Mouse (Mus musculus) heart, embryonic 12.5 days (tissue): ENCODE data around the gene 1700017B05Rik. TPM values are rescaled to one million over a fixed set of nuclear protein-coding genes. Genes with fewer than 3 reads are reported as not detected.
"Not testable (repeated sequence)": the region's sequence is repeated elsewhere in the genome, so short reads cannot be mapped to it uniquely, and the experiment has no call there.

ENCODE experiments used
- ATAC-seq: fragments of 200-750 bp; cut with Nextera tagmentation; 2 replicates; pipeline ENCODE4 v1.8.0; 2017; ENCODE audit warnings: moderate TSS enrichment, moderate library complexity; ENCODE audit not compliant: insufficient number of reproducible peaks, low FRiP score
- H3K27ac ChIP-seq: fragments of 300-500 bp; sonication (generic); 2 replicates; pipeline ENCODE4 v1.5.1; 2016; ENCODE audit warnings: mild to moderate bottlenecking, moderate library complexity; ENCODE audit not compliant: poor library complexity, severe bottlenecking
- H3K27me3 ChIP-seq: fragments of 300-500 bp; sonication (generic); replicated peaks from 2 replicates; pipeline ENCODE4 v1.6.1; 2016; ENCODE audit warnings: mild to moderate bottlenecking, moderate library complexity
- H3K36me3 ChIP-seq: fragments of 300-500 bp; sonication (generic); 2 replicates; pipeline ENCODE4 v1.6.1; 2016; ENCODE audit warnings: mild to moderate bottlenecking, moderate library complexity
- H3K4me1 ChIP-seq: fragments of 300-500 bp; sonication (generic); replicated peaks from 2 replicates; pipeline ENCODE4 v1.6.1; 2016; ENCODE audit warnings: mild to moderate bottlenecking
- H3K4me2 ChIP-seq: fragments of 300-500 bp; sonication (generic); 2 replicates; pipeline ENCODE4 v1.6.1; 2016; ENCODE audit warnings: mild to moderate bottlenecking, moderate library complexity
- H3K4me3 ChIP-seq: fragments of 300-500 bp; sonication (generic); 2 replicates; pipeline ENCODE4 v1.5.1; 2016; ENCODE audit warnings: mild to moderate bottlenecking
- H3K9ac ChIP-seq: fragments of 300-500 bp; sonication (generic); 2 replicates; pipeline ENCODE4 v1.6.1; 2016; ENCODE audit warnings: mild to moderate bottlenecking, moderate library complexity
- H3K9me3 ChIP-seq: fragments of 300-500 bp; sonication (generic); replicated peaks from 2 replicates; pipeline ENCODE4 v1.6.1; 2016; ENCODE audit warnings: mild to moderate bottlenecking, moderate library complexity
- WGBS: fragments of 180-500 bp; shearing (Covaris S2); methylation state at CpG from one replicate; pipeline ENCODE4 v1.1.7; 2016; 5-methylcytosine and 5-hydroxymethylcytosine counted together
- polyA plus RNA-seq: library from polyadenylated mRNA; unstranded; fragments of >200 nt; fragmentation: Nextera tagmentation; extraction: Ambion mirVana; gene quantifications from 2 replicates; pipeline ENCODE4 v1.2.1, GENCODE M21; 2016

The 1700017B05Rik gene
- polyA plus RNA-seq, 1 experiment from 2014 or later = 17.4 TPM

DNA sequence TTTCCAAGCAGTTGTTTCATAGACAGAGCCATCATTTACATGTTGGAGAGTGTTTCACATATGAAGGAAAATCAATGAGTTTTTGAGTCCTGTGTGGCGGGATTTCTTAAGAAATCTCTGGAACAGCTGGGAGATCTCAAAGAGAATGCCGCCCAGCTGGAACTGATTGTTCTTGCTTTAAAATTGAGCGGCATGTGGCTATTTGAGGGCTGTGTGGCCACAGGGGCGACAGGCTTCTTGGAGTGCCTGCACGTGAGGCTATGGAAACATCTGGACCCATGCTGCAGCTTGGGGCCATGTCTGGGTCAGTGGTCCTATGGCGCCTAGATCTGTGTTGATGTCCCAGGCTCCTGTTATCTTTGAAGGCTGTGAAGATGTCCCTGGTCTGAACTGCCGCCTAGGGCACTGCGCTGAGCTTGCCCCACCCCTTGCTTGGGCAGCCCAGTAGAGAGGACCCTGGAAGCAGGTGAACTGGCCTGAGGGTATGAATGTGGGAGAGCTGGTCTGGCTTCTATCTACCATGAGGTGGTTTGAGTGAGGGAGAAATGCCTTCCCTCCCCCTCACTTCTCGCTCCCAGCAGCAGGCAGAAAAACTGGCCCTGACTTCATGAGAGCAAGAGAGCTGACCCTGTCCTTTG lies 32.1 kb downstream of the 1700017B05Rik start:
- Histone ChIP-seq H3K9me3 (no peaks in the 10 kb centered on the region), H3K4me3 (no peak overlapping the region), H3K27ac (no peak overlapping the region), H3K27me3 (peaks cover 9% of the 10 kb centered on the region; the same call in 1 of the 2 replicates), H3K4me1 (peaks cover 10% of the 10 kb centered on the region), H3K36me3 (no peaks in the 10 kb centered on the region), H3K4me2 (no peak overlapping the region), H3K9ac (no peak overlapping the region)
- no peak for ATAC-seq
- 58% methylated on average over 9 of the region's 9 CpGs for WGBS

DNA sequence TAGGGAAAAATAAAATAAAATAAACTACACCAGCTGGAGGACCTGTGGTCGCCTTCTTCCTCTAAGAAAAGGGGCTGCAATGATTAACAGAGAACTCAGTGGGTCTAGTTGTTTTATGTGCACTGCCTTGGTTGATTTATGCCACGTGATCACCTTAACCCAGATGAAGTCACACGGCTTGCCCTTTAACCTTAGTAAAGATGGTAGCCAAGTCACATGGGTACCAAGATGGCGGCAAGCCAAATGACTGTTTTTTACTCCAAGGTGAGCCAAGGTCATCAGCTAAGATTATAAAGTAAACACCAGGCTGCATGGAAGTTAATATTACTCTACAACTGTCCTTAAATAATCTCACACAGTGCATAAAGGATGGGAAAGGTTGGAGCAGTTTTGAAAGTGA lies 32.7 kb downstream of the 1700017B05Rik start:
- no peak overlapping the region for H3K4me2 ChIP-seq
- H3K27ac ChIP-seq = no peak overlapping the region
- no peak overlapping the region for H3K9ac ChIP-seq
- peaks cover 9% of the 10 kb centered on the region; the same call in 1 of the 2 replicates for H3K27me3 ChIP-seq
- H3K4me1 ChIP-seq = peaks cover 10% of the 10 kb centered on the region
- no peak for ATAC-seq
- H3K9me3 ChIP-seq = no peaks in the 10 kb centered on the region
- no peak overlapping the region for H3K4me3 ChIP-seq
- no peaks in the 10 kb centered on the region for H3K36me3 ChIP-seq
- 85% methylated on average over 4 of the region's 4 CpGs for WGBS

- peaks cover 9% of the 10 kb centered on the region; the same call in 1 of the 2 replicates for H3K27me3 ChIP-seq
- peaks cover 10% of the 10 kb centered on the region for H3K4me1 ChIP-seq
- H3K9ac ChIP-seq = no peak overlapping the region
- no peaks in the 10 kb centered on the region for H3K9me3 ChIP-seq
- no peak overlapping the region for H3K4me3 ChIP-seq
- no peak overlapping the region for H3K4me2 ChIP-seq
- H3K27ac ChIP-seq = no peak overlapping the region
- no peak for ATAC-seq
- 77% methylated on average over 4 of the region's 4 CpGs for WGBS
- H3K36me3 ChIP-seq = no peaks in the 10 kb centered on the region
Measured at GRCm38 (mm10) chr9:57228186-57228585, 34.2 kb downstream of the 1700017B05Rik start.

GRCm38 (mm10) chr9:57227203-57227602 lies 35.2 kb downstream of the 1700017B05Rik start:
- H3K36me3 ChIP-seq = no peaks in the 10 kb centered on the region
- no peaks in the 10 kb centered on the region for H3K9me3 ChIP-seq
- no peak for ATAC-seq
- no peak overlapping the region for H3K4me2 ChIP-seq
- no peak overlapping the region for H3K4me3 ChIP-seq
- peaks cover 10% of the 10 kb centered on the region for H3K4me1 ChIP-seq
- 59% methylated on average over 5 of the region's 5 CpGs for WGBS
- H3K27me3 ChIP-seq = peaks cover 9% of the 10 kb centered on the region; the same call in 1 of the 2 replicates
- H3K27ac ChIP-seq = no peak overlapping the region
- no peak overlapping the region for H3K9ac ChIP-seq

GRCm38 (mm10) chr9:57226628-57227122 lies 35.7 kb downstream of the 1700017B05Rik start:
- not testable (repeated sequence) for H3K4me3 ChIP-seq, H3K4me2 ChIP-seq, H3K9me3 ChIP-seq, ATAC-seq, H3K36me3 ChIP-seq, H3K27me3 ChIP-seq, H3K9ac ChIP-seq, H3K27ac ChIP-seq
- WGBS = 85% methylated on average over 6 of the region's 6 CpGs
- H3K4me1 ChIP-seq = peaks cover 10% of the 10 kb centered on the region

- 60% methylated on average over 13 of the region's 13 CpGs for WGBS
- no peak overlapping the region for H3K9ac ChIP-seq
Measured at GRCm38 (mm10) chr9:57225780-57226627, 36.4 kb downstream of the 1700017B05Rik start.

GRCm38 (mm10) chr9:57223341-57223740 lies 39.1 kb downstream of the 1700017B05Rik start:
- peaks cover 7% of the 10 kb centered on the region for H3K4me1 ChIP-seq
- H3K27ac ChIP-seq = no peak overlapping the region
- no peak overlapping the region for H3K4me2 ChIP-seq
- H3K9me3 ChIP-seq = 0 out of 2 replicates have a peak, but pooled peaks cover 3% of the 10 kb centered on the region
- no peaks in the 10 kb centered on the region for H3K36me3 ChIP-seq
- H3K9ac ChIP-seq = no peak overlapping the region
- H3K4me3 ChIP-seq = no peak overlapping the region
- no peak for ATAC-seq
- peaks cover 8% of the 10 kb centered on the region; the same call in 1 of the 2 replicates for H3K27me3 ChIP-seq

More at GRCm38 (mm10) chr9:57225780-57226627, 36.4 kb downstream of the 1700017B05Rik start:
- ATAC-seq = no peak
- peaks cover 10% of the 10 kb centered on the region for H3K4me1 ChIP-seq
- H3K27ac ChIP-seq = no peak overlapping the region
- peaks cover 9% of the 10 kb centered on the region; the same call in 1 of the 2 replicates for H3K27me3 ChIP-seq
- H3K4me2 ChIP-seq = no peak overlapping the region
- H3K36me3 ChIP-seq = no peaks in the 10 kb centered on the region
- no peak overlapping the region for H3K4me3 ChIP-seq
- H3K9me3 ChIP-seq = 0 out of 2 replicates have a peak, but pooled peaks cover 3% of the 10 kb centered on the region

DNA sequence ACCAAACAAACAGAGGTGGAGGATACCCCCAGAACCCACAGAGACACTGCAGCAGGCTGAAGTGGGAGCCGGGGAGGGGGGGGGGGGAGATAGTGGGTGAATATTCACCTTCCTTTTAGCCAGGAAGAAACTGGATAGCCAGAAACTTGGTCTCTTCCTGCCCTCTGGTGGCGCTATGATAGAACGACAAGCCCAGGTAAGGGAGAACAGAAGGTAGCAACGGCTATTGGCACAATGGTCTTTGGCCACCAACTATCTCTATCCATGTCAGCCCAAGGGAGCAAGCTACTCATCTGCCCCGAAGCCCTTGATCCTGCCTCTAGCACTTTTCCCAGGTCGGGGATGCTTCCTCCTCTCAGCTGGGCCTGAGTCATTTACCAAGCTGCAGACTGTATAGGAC lies 42.1 kb downstream of the 1700017B05Rik start:
- ATAC-seq = no peak
- no peak overlapping the region for H3K9ac ChIP-seq
- H3K4me2 ChIP-seq = no peak overlapping the region
- 0 out of 2 replicates have a peak, but pooled peaks cover 4% of the 10 kb centered on the region for H3K27me3 ChIP-seq
- no peaks in the 10 kb centered on the region for H3K4me1 ChIP-seq
- 17% methylated on average over 6 of the region's 6 CpGs for WGBS
- H3K9me3 ChIP-seq = 0 out of 2 replicates have a peak, but pooled peaks cover 3% of the 10 kb centered on the region
- no peak overlapping the region for H3K27ac ChIP-seq
- no peaks in the 10 kb centered on the region for H3K36me3 ChIP-seq
- H3K4me3 ChIP-seq = no peak overlapping the region

GRCm38 (mm10) chr9:57219511-57219910 lies 42.9 kb downstream of the 1700017B05Rik start:
- no peak overlapping the region for H3K4me2 ChIP-seq
- no peak overlapping the region for H3K4me3 ChIP-seq
- H3K27ac ChIP-seq = no peak overlapping the region
- H3K4me1 ChIP-seq = no peaks in the 10 kb centered on the region
- H3K36me3 ChIP-seq = no peaks in the 10 kb centered on the region
- 0 out of 2 replicates have a peak, but pooled peaks cover 3% of the 10 kb centered on the region for H3K9me3 ChIP-seq
- 0 out of 2 replicates have a peak, but pooled peaks cover 4% of the 10 kb centered on the region for H3K27me3 ChIP-seq
- no peak for ATAC-seq
- 73% methylated on average over 1 of the region's 1 CpGs for WGBS
- H3K9ac ChIP-seq = no peak overlapping the region

GRCm38 (mm10) chr9:57218776-57219175 lies 43.6 kb downstream of the 1700017B05Rik start:
- H3K4me1 ChIP-seq = no peaks in the 10 kb centered on the region
- 0 out of 2 replicates have a peak, but pooled peaks cover 4% of the 10 kb centered on the region for H3K27me3 ChIP-seq
- H3K36me3 ChIP-seq = no peaks in the 10 kb centered on the region
- H3K4me2 ChIP-seq = no peak overlapping the region
- ATAC-seq = no peak
- no peak overlapping the region for H3K4me3 ChIP-seq
- no peak overlapping the region for H3K27ac ChIP-seq
- no peak overlapping the region for H3K9ac ChIP-seq
- 0 out of 2 replicates have a peak, but pooled peaks cover 3% of the 10 kb centered on the region for H3K9me3 ChIP-seq
- 86% methylated on average over 5 of the region's 5 CpGs for WGBS

GRCm38 (mm10) chr9:57217220-57217619 lies 45.2 kb downstream of the 1700017B05Rik start:
- Histone ChIP-seq H3K27me3 (0 out of 2 replicates have a peak, but pooled peaks cover 4% of the 10 kb centered on the region), H3K9ac (no peak overlapping the region), H3K36me3 (no peaks in the 10 kb centered on the region), H3K4me3 (no peak overlapping the region), H3K27ac (no peak overlapping the region), H3K4me2 (no peak overlapping the region), H3K9me3 (0 out of 2 replicates have a peak, but pooled peaks cover 3% of the 10 kb centered on the region), H3K4me1 (no peaks in the 10 kb centered on the region)
- ATAC-seq = no peak
- WGBS = 77% methylated on average over 6 of the region's 6 CpGs
